Mouse (Mus musculus): ENCODE results near the gene Tectb. TPM values are rescaled to one million over a fixed set of nuclear protein-coding genes. Genes with fewer than 3 reads are reported as not detected.

Gene Tectb
- total RNA-seq, 2 experiments from 2014 or later: 0.22 to 1.1 TPM

- DNase-seq (ENCODE audit: low spot score in 2 of 2): no peak
Observed at GRCm38 (mm10) chr19:55207746-55208538, 27.4 kb downstream of the Tectb start.

DNA sequence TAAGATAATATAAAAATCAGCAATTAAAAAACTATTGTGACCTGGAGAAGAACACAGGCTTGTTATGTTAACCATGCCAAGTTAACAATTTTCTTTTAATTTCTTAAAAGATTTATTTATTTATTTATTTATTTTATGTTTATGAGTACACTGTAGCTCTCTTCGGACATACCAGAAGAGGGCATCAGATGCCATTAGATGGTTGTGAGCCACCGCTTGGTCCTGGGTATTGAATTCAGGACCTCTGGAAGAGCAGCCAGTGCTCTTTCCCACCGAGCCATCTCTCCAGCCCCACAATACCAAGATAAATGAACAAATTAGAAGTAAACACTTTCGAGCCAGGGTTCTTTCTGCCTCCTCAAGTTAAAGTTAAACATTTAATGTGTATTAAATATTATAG is 28.1 kb downstream of the Tectb start:
- no peak for DNase-seq (ENCODE audit: low spot score in 2 of 2)

DNA sequence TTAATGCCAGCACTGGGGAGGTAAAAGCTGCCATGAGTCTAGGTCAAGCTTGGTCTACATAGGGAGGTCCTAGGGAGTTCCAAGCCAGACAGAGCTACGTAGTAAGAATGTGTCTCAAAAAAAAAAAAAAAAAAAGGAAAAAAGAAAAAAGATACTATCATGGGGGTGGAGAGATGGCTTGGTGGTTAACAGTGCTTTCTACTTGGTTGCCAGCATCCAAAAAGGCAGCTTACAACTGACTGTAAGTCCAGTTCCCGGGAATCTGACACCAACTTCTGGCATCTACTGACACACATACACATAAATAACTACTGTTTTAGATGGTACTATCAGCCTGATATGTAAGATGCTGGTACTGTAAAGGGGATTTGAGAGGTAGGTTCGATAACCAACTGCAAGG is 28.6 kb downstream of the Tectb start:
- no peak for DNase-seq (ENCODE audit: low spot score in 2 of 2)

GRCm38 (mm10) chr19:55211698-55212097 is 31.2 kb downstream of the Tectb start:
- DNase-seq (ENCODE audit: low spot score in 2 of 2): no peak

GRCm38 (mm10) chr19:55213617-55214340 is 33.2 kb downstream of the Tectb start:
- DNase-seq (ENCODE audit: low spot score in 2 of 2): no peak

GRCm38 (mm10) chr19:55216876-55217275 is 36.3 kb downstream of the Tectb start:
- no peak for DNase-seq (ENCODE audit: low spot score in 2 of 2)

DNA sequence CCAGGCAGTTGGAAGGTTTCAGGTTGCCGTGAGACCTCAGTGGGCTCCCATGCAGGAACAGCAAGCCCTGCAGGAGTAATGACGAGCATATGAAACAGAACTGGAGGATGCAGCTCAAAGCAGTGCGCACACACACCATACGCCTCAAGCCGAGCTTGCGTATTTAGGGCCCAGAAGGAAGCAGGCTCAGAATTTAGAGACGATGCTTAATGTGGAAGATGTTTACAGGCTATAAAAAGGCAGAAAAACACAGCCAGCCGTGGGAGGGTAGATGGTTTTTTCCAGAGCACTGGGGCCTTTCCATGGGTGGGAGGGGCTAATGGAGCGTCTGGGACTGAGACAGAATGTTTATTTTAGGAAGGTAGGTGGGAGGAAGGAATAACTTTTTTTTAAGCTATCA is 36.8 kb downstream of the Tectb start:
- no peak for DNase-seq (ENCODE audit: low spot score in 2 of 2)

GRCm38 (mm10) chr19:55218192-55218739 is 37.7 kb downstream of the Tectb start:
- peak; percentile 76 to 80 for DNase-seq (ENCODE audit: low spot score in 2 of 2)

- peak in 1 of 2 experiments; percentile 20 for DNase-seq (ENCODE audit: low spot score in 2 of 2)
Observed at GRCm38 (mm10) chr19:55218741-55219221, 38.2 kb downstream of the Tectb start.

- DNase-seq (ENCODE audit: low spot score in 2 of 2): no peak
Observed at GRCm38 (mm10) chr19:55219359-55219758, 38.8 kb downstream of the Tectb start.

DNA sequence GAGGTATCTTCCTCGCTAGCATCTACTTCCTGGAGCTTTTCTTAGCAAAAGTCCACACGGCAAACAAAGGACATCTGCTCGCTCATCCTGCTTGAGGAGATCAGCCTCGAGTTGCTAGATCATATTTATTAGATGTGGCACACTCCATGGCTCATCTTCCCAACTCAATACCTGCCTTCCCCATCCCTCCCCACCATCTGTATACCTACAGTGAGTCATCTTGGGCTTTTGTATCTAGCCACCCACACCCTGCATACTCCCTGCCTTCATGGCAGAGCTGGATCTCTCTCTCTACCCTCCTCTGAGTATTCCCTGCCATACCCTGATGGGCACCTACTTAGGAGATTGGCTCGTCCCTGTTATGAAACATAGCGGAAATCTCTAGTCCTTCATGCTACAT is 40.7 kb downstream of the Tectb start:
- no peak for DNase-seq (ENCODE audit: low spot score in 2 of 2)

- DNase-seq (ENCODE audit: low spot score in 2 of 2): no peak
Observed at GRCm38 (mm10) chr19:55222268-55222667, 41.7 kb downstream of the Tectb start.

DNA sequence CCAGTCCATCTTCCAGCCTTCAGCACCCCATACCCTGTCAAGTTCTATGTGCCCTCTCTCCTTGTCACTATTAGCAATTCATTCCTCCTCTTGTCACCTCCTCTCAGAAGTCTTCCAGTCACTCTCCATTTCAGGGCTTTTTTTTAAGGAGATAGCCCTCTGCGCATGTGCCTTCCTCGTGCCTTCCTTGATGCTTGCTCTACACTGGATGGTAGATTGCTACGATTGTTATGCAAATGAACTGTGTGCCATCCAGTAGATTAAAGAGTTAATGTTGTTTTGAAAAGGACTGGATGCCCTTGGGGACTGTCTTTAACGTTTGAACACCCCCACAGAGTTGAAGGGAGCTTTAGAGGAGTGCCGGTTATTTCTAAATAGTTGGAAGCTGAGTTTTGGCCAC is 46.1 kb downstream of the Tectb start:
- DNase-seq (ENCODE audit: low spot score in 2 of 2): no peak

DNA sequence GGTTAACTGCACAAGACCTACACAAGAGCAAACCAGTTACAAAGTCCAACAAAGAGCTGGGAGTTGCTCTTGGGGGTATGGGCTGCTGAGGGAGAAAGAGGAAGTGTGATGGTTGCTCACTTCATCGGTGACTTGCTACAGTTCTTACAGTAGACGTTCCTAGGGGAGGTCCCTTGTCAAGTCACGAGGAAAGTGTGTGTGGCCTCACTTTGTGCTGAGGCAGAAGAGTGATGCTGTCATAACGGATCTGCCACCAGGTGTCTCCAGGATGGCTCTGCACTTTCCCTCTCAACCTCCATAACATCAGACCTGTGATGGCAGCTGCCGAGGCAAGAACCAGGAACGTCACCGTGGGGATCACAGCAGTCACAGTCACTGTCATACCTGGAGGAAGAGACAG is 46.6 kb downstream of the Tectb start:
- DNase-seq (ENCODE audit: low spot score in 2 of 2): no peak

DNA sequence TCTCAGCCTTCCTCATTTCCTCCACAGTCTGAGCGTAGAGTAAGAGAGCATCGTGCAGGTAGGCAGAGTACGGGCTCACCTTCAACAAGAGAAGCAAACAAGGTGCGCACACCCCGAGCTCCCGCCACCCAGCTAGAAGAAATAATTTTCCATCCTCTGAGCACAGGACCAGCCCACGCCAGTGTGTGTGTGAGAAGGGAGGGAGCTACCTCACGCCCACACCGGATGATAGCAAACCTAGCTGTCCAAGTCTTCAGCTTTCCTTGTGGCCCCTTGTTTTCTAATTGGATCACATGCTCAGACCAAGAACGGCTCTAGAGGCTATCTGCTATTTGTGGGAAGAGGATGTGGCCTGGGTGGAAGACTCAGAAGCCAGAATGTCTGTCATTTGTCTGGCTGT is 50.5 kb downstream of the Tectb start:
- no peak for DNase-seq (ENCODE audit: low spot score in 2 of 2)

- peak in 1 of 2 experiments; percentile 48 for DNase-seq (ENCODE audit: low spot score in 2 of 2)
Observed at GRCm38 (mm10) chr19:55232136-55232535, 51.6 kb downstream of the Tectb start.

GRCm38 (mm10) chr19:55236026-55236425 is 55.5 kb downstream of the Tectb start:
- no peak for DNase-seq (ENCODE audit: low spot score in 2 of 2)

- no peak for DNase-seq (ENCODE audit: low spot score in 2 of 2)
Observed at GRCm38 (mm10) chr19:55236564-55236963, 56.0 kb downstream of the Tectb start.

DNA sequence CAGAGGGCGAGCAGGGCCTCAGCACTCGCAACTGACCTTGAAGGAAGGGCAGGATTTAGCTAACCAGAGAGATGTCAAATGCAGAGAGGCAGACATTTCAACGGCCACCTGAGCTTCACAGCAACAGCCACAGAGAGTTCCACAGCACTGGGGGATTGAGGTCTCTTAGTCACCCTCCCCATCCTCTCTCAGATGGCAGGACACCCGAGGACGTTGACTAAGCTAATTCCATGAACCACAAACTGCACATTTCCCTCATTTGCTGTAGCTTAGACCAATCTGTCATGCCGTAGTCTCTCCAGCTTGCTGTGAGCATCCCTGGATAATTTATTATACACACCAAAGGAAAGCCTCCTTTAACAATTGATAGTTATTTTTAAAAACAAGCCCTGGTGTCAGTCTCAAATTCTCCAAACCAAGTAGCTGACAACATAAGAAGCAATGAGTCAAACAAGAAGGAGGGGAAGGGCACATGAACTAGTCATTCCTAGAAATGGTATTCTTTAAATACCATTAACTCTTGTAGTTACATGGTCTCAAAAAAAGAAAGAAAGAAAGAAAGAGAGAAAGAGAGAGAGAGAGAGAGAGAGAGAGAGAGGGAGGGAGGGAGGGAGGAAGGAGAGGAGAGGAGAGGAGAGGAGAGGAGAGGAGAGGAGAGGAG is 59.4 kb downstream of the Tectb start:
- no peak for DNase-seq (ENCODE audit: low spot score in 2 of 2)

GRCm38 (mm10) chr19:55241186-55241645 is 60.7 kb downstream of the Tectb start, which contains the start of gene Gucy2g:
TSS of gene Gucy2g (minus strand) at chr19:55241236.
- DNase-seq (ENCODE audit: low spot score in 2 of 2): no peak

DNA sequence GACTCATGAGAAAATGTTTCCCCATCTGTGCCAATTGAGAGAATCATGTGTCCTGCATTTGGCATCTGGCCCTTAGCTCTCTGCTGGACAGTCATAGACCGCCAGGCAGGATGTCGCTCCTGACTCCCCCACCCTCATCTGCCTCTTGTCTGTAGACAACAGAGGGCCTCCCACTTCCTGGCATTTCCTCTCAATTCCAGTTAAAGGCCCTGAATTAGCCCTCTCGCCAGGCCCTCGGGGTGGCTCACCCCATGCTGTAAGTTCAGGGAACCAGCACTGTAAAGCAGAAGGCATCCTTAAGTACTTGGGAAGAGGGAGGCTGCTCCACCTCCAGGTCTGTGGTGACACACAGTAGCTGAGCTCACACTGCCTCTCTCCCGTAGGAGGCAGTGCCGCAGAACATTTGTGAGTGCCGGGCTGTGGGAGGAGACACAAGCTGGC is 64.3 kb downstream of the Tectb start:
- peak; percentile 28 to 36 for DNase-seq (ENCODE audit: low spot score in 2 of 2)
